Mouse (Mus musculus): ENCODE data around the gene Larp6. TPM values are rescaled to one million over a fixed set of nuclear protein-coding genes. Genes with fewer than 3 reads are reported as not detected.

Larp6 gene
- total RNA-seq, 2 experiments from 2014 or later: 34.8 to 35.5 TPM

Other genes with a start within 250 kb of the Larp6 start
- gene Thsd4, start 190.9 kb upstream of the Larp6 start, total RNA-seq (2021): 1 to 10 TPM; 7.5 to 8.9 TPM
- gene Lrrc49, start 24.8 kb upstream of the Larp6 start, total RNA-seq (2021): 10 to 100 TPM; 71.7 to 75.8 TPM
- 10 to 100 TPM; 10.9 to 12.3 TPM for gene Uaca, start 81.6 kb downstream of the Larp6 start, total RNA-seq (2021)